Mouse (Mus musculus): ENCODE data around the gene Trmt5.

Trmt5 gene

GRCm38 (mm10) chr12:73269531-73269930 is 17.0 kb downstream of the Trmt5 start:
- DNase-seq (ENCODE audit: low spot score), result no peak

- no peak for DNase-seq (ENCODE audit: low spot score)
Observed at GRCm38 (mm10) chr12:73268497-73268896, 18.0 kb downstream of the Trmt5 start.

DNA sequence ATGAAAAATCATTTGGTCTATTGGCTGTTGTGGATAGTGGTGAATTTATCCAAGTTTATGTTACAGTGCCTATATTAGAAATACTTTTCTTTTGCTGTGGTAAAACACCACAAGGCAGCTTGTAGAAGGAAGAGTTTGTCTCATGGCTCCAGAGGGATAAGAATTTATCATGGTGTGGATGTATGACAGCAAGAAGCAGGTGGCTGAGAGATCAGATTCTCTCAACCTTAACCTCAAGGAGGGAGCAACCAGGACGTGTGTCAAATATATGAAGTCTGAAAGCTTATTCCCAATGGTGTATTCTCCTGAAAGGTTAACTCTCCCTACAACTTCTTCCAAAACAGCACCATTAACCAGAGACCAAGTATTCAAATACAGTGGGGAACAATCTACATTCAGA is 19.9 kb downstream of the Trmt5 start:
- no peak for DNase-seq (ENCODE audit: low spot score)

GRCm38 (mm10) chr12:73265381-73265978 is 21.0 kb downstream of the Trmt5 start:
- no peak for DNase-seq (ENCODE audit: low spot score)

GRCm38 (mm10) chr12:73260339-73260738 is 26.2 kb downstream of the Trmt5 start:
- DNase-seq (ENCODE audit: low spot score), result no peak

GRCm38 (mm10) chr12:73259269-73259668 is 27.2 kb downstream of the Trmt5 start:
- no peak for DNase-seq (ENCODE audit: low spot score)

DNA sequence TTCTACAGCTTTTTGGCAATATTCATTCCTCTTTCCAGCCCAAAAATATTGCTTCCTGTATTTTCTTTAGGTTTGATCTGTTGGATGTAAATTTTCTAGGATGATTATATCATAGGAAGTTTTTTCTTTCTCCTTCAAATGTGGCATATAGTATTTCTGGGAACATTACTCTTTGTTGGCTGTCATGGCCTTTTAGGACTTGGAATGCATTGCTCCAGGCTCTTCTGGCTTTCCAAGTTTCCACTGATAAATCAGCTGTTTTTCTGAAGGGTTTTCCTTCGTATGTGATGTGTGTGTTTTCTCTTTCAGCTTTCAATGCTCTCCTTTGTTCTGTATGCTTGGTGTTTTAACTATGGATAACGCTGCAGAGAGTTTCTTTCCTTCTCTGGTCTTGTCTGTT is 31.5 kb downstream of the Trmt5 start:
- DNase-seq (ENCODE audit: low spot score), result no peak

DNA sequence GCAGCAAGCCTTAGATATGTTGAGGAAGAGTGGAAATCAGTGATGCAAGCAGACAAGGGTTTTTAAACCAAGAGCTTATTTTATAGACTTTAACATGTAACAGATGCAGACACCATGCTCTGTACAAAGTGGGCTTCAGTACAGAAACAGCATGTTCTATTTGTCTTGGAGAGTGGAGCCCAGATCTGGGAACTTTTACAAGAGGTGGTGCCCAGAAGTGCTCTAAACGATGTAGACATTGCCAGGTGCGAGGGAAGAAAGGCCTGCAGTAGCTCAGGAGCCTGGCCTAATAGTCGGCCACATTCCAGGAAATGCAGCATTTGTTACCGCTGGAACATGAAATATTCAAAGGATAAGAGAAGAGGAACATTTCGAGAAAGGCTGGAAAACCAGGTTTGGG is 40.8 kb downstream of the Trmt5 start:
- no peak for DNase-seq (ENCODE audit: low spot score)

DNA sequence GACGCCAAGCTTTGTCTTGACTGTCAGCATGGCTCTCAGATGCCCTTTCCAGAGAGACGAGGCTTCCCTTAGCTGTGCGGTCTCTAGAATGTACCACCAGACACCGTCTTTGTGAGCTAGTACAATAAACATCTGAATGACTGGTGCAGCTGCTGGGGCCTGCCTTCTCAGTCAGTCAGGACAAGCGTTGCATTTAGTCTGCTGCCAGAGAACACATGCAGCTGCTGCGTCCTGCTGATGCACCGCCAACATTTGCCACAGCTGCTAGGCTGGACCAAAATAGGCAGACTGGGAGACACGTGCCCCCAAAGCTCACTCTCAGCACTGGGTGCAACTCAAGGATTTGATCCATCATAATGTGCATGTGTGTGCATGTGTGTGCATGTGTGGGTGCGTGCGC is 44.5 kb downstream of the Trmt5 start:
- no peak for DNase-seq (ENCODE audit: low spot score)

GRCm38 (mm10) chr12:73232586-73232985 is 53.9 kb downstream of the Trmt5 start:
- no peak for DNase-seq (ENCODE audit: low spot score)

GRCm38 (mm10) chr12:73231552-73231951 is 55.0 kb downstream of the Trmt5 start:
- no peak for DNase-seq (ENCODE audit: low spot score)

- no peak for DNase-seq (ENCODE audit: low spot score)
Observed at GRCm38 (mm10) chr12:73230196-73230595, 56.3 kb downstream of the Trmt5 start.

Data from ovary, postnatal 14 days (tissue).